Mouse (Mus musculus) liver, embryonic 14.5 days (tissue): ENCODE measurements at regions not wholly inside any gene's neighbourhood (a gene's known extent, or its start where the extent isn't known, plus 50 kb on each side); places are given as distances from the start of the nearest gene placed in this dataset.

ENCODE experiments used
- CTCF ChIP-seq: IDR thresholded peaks from 2 replicates; pipeline ENCODE4 v1.5.1; 2016; ENCODE audit warnings: antibody characterized with exemption, low read depth, control low read depth
- EP300 ChIP-seq: IDR thresholded peaks from 2 replicates; pipeline ENCODE4 v1.6.1; 2016; ENCODE audit warnings: antibody characterized with exemption, low read depth

- TF ChIP-seq CTCF (no peak), EP300 (no peak)
Measured at GRCm38 (mm10) chr4:64812812-64813211, 311.2 kb upstream of the Pappa start.
